Mouse (Mus musculus) T-helper 2 cell (primary cell): Measurements from ENCODE around the gene Esrra.
"Not testable (repeated sequence)": the region's sequence is repeated elsewhere in the genome, so short reads cannot be mapped to it uniquely, and the experiment has no call there.

ENCODE experiments used
- in situ Hi-C: fragments of 300-600 bp; cut with MboI, MseI; formaldehyde crosslinking; loops from one replicate; pipeline ENCODE4 v1.15.1; 2025; ENCODE audit warnings: high pct_unique_total_duplicates

Gene Esrra

DNA sequence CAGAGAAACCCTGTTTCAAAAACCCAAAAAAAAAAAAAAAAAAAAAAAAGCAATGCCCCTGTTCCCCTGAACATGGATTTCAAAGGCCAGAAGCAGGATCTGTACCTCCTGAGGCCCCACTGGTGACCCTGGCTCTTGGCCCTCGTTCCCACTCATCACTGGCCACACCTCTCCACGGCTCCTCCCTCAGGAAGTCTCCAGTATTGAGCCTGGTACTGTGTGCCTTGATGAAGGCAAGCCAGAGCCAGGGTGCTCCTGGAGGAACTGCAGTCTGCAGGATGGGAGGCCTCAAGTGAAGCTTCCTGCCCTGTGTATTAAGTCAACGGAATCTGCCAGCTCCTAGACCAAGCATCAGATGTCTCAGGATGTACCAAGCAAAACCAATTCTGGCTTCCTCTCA, 15.4 kb downstream of the Esrra start:
- in situ Hi-C loops, result no loop called here

DNA sequence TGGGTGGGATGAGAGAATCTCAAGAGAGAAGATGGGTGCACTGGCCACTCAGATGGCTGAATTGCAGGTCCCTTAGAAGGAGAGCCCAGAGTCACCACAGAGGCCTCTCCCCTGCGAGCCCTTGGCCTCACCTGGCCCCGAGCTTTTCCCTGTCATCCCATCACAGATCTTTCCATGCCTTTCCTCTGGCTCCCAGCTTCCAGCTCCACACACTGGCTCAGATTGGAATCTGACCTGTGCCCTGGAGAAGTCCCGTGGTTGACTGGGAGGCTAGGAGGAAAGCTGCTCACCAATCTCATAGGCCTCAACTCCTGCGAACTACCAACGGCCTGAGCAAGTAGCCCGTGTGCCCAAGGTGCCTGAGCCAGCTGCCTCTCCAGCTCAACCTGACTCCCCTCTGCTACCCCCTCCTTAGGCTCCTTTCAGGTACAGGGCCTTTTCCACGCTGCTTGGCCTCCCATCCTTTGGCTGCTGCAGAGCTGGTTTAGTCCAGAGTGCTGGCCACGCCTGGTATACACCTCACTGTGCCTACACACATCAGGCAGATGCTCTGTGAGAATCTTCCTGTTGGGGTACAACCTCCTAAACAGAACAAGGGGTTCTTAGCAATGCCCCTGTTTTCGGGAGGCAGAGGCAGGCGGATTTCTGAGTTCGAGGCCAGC, 16.0 kb downstream of the Esrra start:
- in situ Hi-C loops, result no loop called here

DNA sequence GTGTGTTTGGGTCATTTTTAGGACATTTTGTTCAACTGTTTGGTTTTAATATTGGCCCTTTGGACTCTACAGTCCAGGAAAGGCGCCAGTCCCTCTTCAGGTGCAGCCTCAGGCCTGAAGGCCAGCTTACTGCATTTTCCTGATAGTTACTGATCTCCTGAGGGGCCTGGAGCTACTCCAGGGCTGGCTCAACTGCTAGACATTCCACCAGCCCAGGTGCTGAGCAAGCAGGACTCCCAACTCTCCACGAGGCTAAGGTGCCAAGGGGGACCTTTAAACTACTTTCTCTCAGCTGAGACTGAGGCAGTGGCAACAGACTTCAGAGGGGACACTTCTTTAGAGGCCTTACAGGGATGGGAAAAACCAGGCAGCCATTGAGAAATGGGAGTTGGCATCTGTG, 16.8 kb downstream of the Esrra start:
- in situ Hi-C loops, result no loop called here

DNA sequence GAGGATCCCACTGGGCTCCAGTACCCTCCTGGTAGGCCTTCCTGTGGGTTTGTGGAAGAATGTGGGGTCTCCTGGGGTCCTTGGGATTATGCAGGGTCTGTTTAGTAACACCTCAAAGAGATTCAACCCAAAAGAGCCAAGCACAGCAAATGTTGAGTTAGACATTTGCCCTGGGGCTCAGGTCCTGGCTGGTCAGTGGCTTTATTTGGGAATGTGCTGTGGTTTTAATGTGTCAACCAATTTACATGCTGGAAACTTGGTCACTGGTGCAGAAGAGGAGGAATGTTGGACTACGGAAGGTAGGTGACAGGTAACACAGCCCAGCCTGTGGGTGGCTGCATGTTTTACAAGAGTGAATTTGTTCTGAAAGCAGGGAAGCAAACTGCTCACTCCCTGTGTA, 18.6 kb downstream of the Esrra start:
- in situ Hi-C loops, result no loop called here

- in situ Hi-C loops, result no loop called here
Measured at GRCm38 (mm10) chr19:6899641-6900040, 22.0 kb downstream of the Esrra start.

- in situ Hi-C loops, result not testable (repeated sequence)
Measured at GRCm38 (mm10) chr19:6895608-6896305, 25.9 kb downstream of the Esrra start.

DNA sequence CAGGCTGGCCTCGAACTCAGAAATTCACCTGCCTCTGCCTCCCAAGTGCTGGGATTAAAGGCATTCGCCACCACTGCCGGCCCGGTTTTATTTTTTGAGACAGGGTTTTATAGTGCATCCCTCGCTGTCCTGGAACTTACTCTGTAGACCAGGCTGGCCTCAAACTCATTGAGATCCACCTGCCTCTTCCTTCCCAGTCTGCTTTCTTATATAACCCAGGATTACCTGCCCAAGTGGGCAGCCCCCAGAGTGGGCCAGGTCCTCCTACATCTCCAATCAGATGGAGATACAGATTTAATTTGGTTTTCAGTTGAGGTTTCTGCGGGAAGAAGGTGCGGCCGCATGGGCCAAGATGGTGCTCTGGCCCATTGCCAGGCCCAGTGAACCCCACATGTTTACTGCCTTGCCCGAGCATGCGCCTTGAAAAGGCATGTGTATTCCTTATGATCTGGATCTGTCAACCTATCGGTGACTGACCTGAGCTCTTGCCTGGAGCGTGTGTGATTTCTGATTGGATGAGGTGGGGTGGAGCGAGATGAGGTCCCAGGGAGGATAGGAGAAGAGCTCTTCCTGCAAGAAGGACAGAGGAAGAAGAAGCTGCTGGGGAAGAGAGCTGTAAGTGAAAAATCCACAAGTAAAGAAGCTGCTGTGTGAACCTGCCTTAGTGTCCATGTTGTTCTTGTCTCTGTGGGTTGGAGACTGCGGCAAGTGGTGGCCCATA, 27.7 kb downstream of the Esrra start:
- in situ Hi-C loops, result no loop called here

GRCm38 (mm10) chr19:6892512-6892911, 29.1 kb downstream of the Esrra start:
- in situ Hi-C loops, result no loop called here

DNA sequence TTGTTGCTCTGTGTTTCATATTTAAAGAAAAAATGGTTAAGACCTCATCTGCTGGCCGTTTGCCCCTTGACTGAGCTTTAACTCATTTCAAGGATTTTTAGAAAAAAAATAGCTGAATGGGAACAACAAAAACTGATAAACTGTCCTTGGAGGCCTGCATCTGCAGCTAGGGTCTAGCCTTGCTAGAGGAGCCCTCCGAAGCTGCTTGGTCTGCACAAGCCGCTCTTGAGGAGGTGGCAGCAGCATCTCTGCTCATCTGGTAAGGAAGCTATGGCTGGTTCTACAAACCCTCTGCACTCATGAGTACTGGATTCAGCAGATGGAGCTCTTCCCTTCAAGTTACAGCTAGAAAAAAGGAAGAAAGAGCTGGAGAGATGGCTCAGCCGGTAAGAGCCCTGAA, 43.6 kb downstream of the Esrra start:
- in situ Hi-C loops, result no loop called here

GRCm38 (mm10) chr19:6876799-6877198, 44.8 kb downstream of the Esrra start:
- in situ Hi-C loops, result no loop called here

DNA sequence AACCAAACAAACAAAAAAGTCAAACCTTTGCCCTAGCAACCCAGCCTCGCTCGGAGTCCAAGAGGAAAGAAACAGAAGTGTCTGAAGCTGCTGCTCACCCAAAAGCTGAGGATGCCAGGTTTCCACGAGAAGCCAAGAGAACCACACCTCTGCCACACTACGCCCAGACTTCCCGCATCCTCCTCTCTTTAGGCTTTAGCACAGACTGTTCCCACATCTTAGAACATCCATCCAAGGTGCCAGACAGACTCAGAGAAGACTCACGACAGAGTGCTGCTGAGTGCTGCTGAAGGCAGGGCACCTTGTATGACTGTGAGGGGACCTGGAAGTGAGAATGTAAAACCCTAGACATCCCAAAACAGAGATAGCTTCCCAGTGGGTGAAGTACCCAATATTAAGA, 45.8 kb downstream of the Esrra start:
- in situ Hi-C loops, result no loop called here

GRCm38 (mm10) chr19:6874257-6874656, 47.4 kb downstream of the Esrra start:
- in situ Hi-C loops, result no loop called here

DNA sequence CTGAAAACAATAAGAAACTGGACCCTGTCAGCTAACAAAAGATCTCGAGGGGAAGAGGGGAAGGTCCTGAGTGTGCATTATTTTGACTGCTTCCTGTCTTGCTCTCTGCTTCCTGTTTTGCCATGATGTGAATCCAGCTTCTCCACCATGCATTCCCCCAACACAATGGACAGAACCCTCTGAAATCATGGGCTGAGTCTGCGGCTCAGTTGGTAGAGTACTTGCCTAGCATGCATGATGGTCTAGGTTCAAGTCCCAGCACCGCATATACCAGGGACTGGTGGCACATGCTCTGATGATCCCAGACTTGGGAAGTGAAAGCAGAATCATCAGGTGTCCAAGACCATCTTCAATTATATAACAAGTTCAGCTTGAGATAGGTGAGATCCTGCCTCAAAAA, 48.9 kb downstream of the Esrra start:
- in situ Hi-C loops, result no loop called here

- in situ Hi-C loops, result no loop called here
Measured at GRCm38 (mm10) chr19:6871574-6872271, 49.9 kb downstream of the Esrra start.

- in situ Hi-C loops, result no loop called here
Measured at GRCm38 (mm10) chr19:6869355-6869754, 52.3 kb downstream of the Esrra start.

DNA sequence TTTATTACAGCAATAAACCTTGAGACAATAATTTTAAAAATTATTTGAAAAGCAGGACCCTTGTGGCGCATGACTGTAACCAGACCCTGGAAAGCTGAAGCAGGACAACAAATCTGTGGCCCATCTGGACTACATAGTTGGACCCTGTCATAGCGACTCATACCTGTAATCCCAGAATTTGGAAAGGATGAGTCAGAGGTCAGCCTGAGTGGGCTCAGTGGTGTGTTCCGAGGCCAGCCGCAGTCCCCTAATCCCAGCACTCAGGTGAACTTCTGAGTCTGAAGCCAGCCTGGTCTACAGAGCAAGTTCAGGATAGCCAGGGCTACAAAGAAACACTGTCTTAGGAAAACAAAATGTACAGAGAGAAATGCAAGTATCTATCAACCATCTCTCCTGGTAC, 60.2 kb downstream of the Esrra start:
- in situ Hi-C loops, result no loop called here
